Mouse (Mus musculus): ENCODE measurements at regions not wholly inside any gene's neighbourhood (a gene's known extent, or its start where the extent isn't known, plus 50 kb on each side); places are given as distances from the start of the nearest gene placed in this dataset.

- 46% methylated on average over 7 of the region's 7 CpGs for whole genome bisulfite sequencing
These were observed 292.8 kb upstream of the Igfbp3 start for GRCm38 (mm10) chr11:7506421-7506945.

GRCm38 (mm10) chr11:7504651-7505321, 291.1 kb upstream of the Igfbp3 start:
- no peaks in the 10 kb centered on the region for H3K36me3 ChIP-seq (replicated peaks; ENCODE audit: control insufficient read depth, insufficient read depth, low read depth, low read length)
- WGBS, result 83% methylated on average over 10 of the region's 10 CpGs
- no peaks in the 10 kb centered on the region for H3K27me3 ChIP-seq (ENCODE audit: control insufficient read depth, insufficient read depth, low read length)
- DNase-seq (ENCODE audit: low spot score) (no peak), ATAC-seq (replicated peaks; ENCODE audit: insufficient number of reproducible peaks, low FRiP score, low TSS enrichment, low read depth) (no peak)
- no peak overlapping the region for H3K9ac ChIP-seq (replicated peaks; ENCODE audit: low read length)
- H3K9me3 ChIP-seq (replicated peaks; ENCODE audit: control insufficient read depth, low read length), result no peaks in the 10 kb centered on the region
- H3K4me1 ChIP-seq (ENCODE audit: control insufficient read depth, insufficient read depth, low read length), result no peaks in the 10 kb centered on the region
- H3K4me3 ChIP-seq (ENCODE audit: low read depth, low read length), result no peak overlapping the region
- no peak overlapping the region for H3K4me2 ChIP-seq (ENCODE audit: low read depth, low read length)
- no peak overlapping the region for H3K27ac ChIP-seq (replicated peaks; ENCODE audit: low read depth, low read length)

More at GRCm38 (mm10) chr11:7506421-7506945, 292.8 kb upstream of the Igfbp3 start:
- no peak for ATAC-seq (replicated peaks; ENCODE audit: insufficient number of reproducible peaks, low FRiP score, low TSS enrichment, low read depth)
- H3K4me3 ChIP-seq (ENCODE audit: low read depth, low read length), result no peak overlapping the region
- H3K9ac ChIP-seq (replicated peaks; ENCODE audit: low read length), result no peak overlapping the region
- DNase-seq (ENCODE audit: low spot score), result no peak
- no peaks in the 10 kb centered on the region for H3K27me3 ChIP-seq (ENCODE audit: control insufficient read depth, insufficient read depth, low read length)
- no peak overlapping the region for H3K4me2 ChIP-seq (ENCODE audit: low read depth, low read length)
- no peak overlapping the region for H3K27ac ChIP-seq (replicated peaks; ENCODE audit: low read depth, low read length)
- no peaks in the 10 kb centered on the region for H3K36me3 ChIP-seq (replicated peaks; ENCODE audit: control insufficient read depth, insufficient read depth, low read depth, low read length)
- H3K4me1 ChIP-seq (ENCODE audit: control insufficient read depth, insufficient read depth, low read length), result no peaks in the 10 kb centered on the region
- no peaks in the 10 kb centered on the region for H3K9me3 ChIP-seq (replicated peaks; ENCODE audit: control insufficient read depth, low read length)

GRCm38 (mm10) chr11:7502679-7503078, 289.0 kb upstream of the Igfbp3 start:
- Histone ChIP-seq H3K36me3 (replicated peaks; ENCODE audit: control insufficient read depth, insufficient read depth, low read depth, low read length) (no peaks in the 10 kb centered on the region), H3K27ac (replicated peaks; ENCODE audit: low read depth, low read length) (no peak overlapping the region), H3K9ac (replicated peaks; ENCODE audit: low read length) (no peak overlapping the region), H3K9me3 (replicated peaks; ENCODE audit: control insufficient read depth, low read length) (no peaks in the 10 kb centered on the region), H3K4me1 (ENCODE audit: control insufficient read depth, insufficient read depth, low read length) (no peaks in the 10 kb centered on the region), H3K4me2 (ENCODE audit: low read depth, low read length) (no peak overlapping the region), H3K27me3 (ENCODE audit: control insufficient read depth, insufficient read depth, low read length) (no peaks in the 10 kb centered on the region), H3K4me3 (ENCODE audit: low read depth, low read length) (no peak overlapping the region)
- ATAC-seq (replicated peaks; ENCODE audit: insufficient number of reproducible peaks, low FRiP score, low TSS enrichment, low read depth) (no peak), DNase-seq (ENCODE audit: low spot score) (no peak)
- 56% methylated on average over 2 of the region's 2 CpGs for WGBS

DNA sequence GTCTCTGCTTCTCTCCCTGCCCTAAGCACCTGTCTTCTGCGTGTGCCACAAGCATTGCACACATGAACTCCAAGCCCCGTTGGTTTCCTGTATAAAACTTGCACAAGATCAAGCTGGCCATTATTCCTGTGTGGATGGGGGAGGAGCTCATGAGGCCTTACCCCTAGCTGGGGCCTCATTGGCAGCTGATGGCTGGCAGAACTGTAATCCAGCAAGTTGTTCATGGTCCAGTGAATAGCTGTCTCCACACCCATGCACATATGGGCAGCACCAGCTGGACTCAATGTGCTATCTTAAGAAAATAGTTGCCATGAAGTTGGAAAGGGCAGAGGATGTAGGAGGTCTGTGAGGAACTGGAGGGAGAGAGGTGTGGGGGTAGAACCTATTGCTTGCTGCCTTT, 288.3 kb upstream of the Igfbp3 start:
- no peak for ATAC-seq (replicated peaks; ENCODE audit: insufficient number of reproducible peaks, low FRiP score, low TSS enrichment, low read depth)
- no peaks in the 10 kb centered on the region for H3K9me3 ChIP-seq (replicated peaks; ENCODE audit: control insufficient read depth, low read length)
- no peak overlapping the region for H3K4me3 ChIP-seq (ENCODE audit: low read depth, low read length)
- no peaks in the 10 kb centered on the region for H3K27me3 ChIP-seq (ENCODE audit: control insufficient read depth, insufficient read depth, low read length)
- no peak overlapping the region for H3K9ac ChIP-seq (replicated peaks; ENCODE audit: low read length)
- no peaks in the 10 kb centered on the region for H3K36me3 ChIP-seq (replicated peaks; ENCODE audit: control insufficient read depth, insufficient read depth, low read depth, low read length)
- no peaks in the 10 kb centered on the region for H3K4me1 ChIP-seq (ENCODE audit: control insufficient read depth, insufficient read depth, low read length)
- no peak for DNase-seq (ENCODE audit: low spot score)
- no peak overlapping the region for H3K4me2 ChIP-seq (ENCODE audit: low read depth, low read length)
- 81% methylated on average over 2 of the region's 2 CpGs for WGBS
- H3K27ac ChIP-seq (replicated peaks; ENCODE audit: low read depth, low read length), result no peak overlapping the region

GRCm38 (mm10) chr11:7497803-7498202, 284.1 kb upstream of the Igfbp3 start:
- Histone ChIP-seq H3K27me3 (ENCODE audit: control insufficient read depth, insufficient read depth, low read length) (no peaks in the 10 kb centered on the region), H3K4me2 (ENCODE audit: low read depth, low read length) (no peak overlapping the region), H3K4me3 (ENCODE audit: low read depth, low read length) (no peak overlapping the region), H3K4me1 (ENCODE audit: control insufficient read depth, insufficient read depth, low read length) (no peaks in the 10 kb centered on the region), H3K9ac (replicated peaks; ENCODE audit: low read length) (no peak overlapping the region), H3K36me3 (replicated peaks; ENCODE audit: control insufficient read depth, insufficient read depth, low read depth, low read length) (no peaks in the 10 kb centered on the region), H3K9me3 (replicated peaks; ENCODE audit: control insufficient read depth, low read length) (no peaks in the 10 kb centered on the region), H3K27ac (replicated peaks; ENCODE audit: low read depth, low read length) (no peak overlapping the region)
- ATAC-seq (replicated peaks; ENCODE audit: insufficient number of reproducible peaks, low FRiP score, low TSS enrichment, low read depth) (no peak), DNase-seq (ENCODE audit: low spot score) (no peak)
- 83% methylated on average over 6 of the region's 6 CpGs for WGBS

DNA sequence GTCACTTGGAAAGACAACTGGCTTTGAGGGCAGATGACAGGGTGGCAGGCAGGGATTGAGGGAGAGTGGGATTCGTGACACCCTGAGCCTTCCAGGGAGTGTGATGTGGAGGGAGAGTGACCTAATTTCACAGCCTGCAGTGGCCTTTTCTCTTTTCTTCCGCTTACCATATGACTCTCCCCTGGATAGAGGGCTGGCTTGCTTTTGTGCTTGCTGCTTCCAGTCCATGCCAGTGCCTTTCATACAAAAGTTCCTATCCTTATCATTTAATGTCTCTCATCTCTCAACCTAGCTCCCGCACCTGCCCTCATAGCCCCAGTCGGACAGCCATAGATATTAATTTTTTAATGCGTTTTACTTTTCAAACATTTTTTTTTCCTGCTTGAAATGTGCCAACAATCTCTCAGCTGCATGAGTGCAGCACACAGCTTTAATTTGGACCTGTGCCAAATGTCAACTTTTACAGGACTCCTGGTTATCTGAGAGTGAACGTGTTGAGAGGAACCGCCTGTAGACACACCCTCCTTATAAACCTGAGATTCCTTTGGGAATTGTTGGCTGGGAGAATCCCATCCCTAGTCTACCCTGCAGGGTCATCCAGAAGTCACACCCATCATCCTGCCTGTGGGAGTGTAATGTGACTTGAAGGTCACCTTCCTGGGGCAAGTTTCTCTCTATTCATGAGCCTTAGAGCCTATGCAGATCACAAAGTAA, 260.3 kb upstream of the Igfbp3 start:
- Histone ChIP-seq H3K9ac (replicated peaks; ENCODE audit: low read length) (no peak overlapping the region), H3K27ac (replicated peaks; ENCODE audit: low read depth, low read length) (no peak overlapping the region), H3K4me3 (ENCODE audit: low read depth, low read length) (no peak overlapping the region), H3K36me3 (replicated peaks; ENCODE audit: control insufficient read depth, insufficient read depth, low read depth, low read length) (no peaks in the 10 kb centered on the region), H3K9me3 (replicated peaks; ENCODE audit: control insufficient read depth, low read length) (no peaks in the 10 kb centered on the region), H3K27me3 (ENCODE audit: control insufficient read depth, insufficient read depth, low read length) (no peaks in the 10 kb centered on the region), H3K4me2 (ENCODE audit: low read depth, low read length) (no peak overlapping the region), H3K4me1 (ENCODE audit: control insufficient read depth, insufficient read depth, low read length) (no peaks in the 10 kb centered on the region)
- no peak for DNase-seq (ENCODE audit: low spot score)
- 87% methylated on average over 7 of the region's 7 CpGs for WGBS
- no peak for ATAC-seq (replicated peaks; ENCODE audit: insufficient number of reproducible peaks, low FRiP score, low TSS enrichment, low read depth)

DNA sequence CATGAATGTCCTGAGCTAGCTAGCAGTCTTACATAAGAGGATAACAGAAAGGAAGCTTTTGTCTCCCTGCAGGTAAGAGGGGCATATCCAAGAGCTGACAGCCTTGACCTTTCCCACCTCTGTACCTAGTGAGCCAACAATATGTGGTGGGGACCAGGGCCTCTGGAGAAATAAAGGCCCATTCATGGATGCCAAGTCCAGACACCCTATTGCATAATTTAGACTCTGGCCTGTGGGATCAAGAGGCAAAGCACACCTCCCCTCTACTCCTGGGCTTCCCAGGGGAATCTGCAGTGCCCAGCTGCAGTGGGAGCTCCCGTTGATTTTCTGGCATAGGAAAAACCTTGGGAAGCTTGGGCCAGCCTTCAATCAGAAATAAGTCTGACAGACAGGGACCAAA, 251.8 kb upstream of the Igfbp3 start:
- Histone ChIP-seq H3K4me2 (ENCODE audit: low read depth, low read length) (no peak overlapping the region), H3K27ac (replicated peaks; ENCODE audit: low read depth, low read length) (no peak overlapping the region), H3K4me3 (ENCODE audit: low read depth, low read length) (no peak overlapping the region), H3K9me3 (replicated peaks; ENCODE audit: control insufficient read depth, low read length) (no peaks in the 10 kb centered on the region), H3K4me1 (ENCODE audit: control insufficient read depth, insufficient read depth, low read length) (no peaks in the 10 kb centered on the region), H3K9ac (replicated peaks; ENCODE audit: low read length) (no peak overlapping the region), H3K27me3 (ENCODE audit: control insufficient read depth, insufficient read depth, low read length) (no peaks in the 10 kb centered on the region), H3K36me3 (replicated peaks; ENCODE audit: control insufficient read depth, insufficient read depth, low read depth, low read length) (no peaks in the 10 kb centered on the region)
- WGBS, result 38% methylated on average over 1 of the region's 1 CpGs
- ATAC-seq (replicated peaks; ENCODE audit: insufficient number of reproducible peaks, low FRiP score, low TSS enrichment, low read depth) (no peak), DNase-seq (ENCODE audit: low spot score) (no peak)

Measured in embryonic facial prominence, embryonic 11.5 days (tissue).